Mouse (Mus musculus) heart, postnatal 0 days (tissue): ENCODE results near the gene Lfng.

Source experiments
- CTCF ChIP-seq: IDR thresholded peaks from 2 replicates; pipeline ENCODE4 v1.5.1; 2016; ENCODE audit warnings: antibody characterized with exemption, control low read depth, low read depth
- EP300 ChIP-seq: IDR thresholded peaks from 2 replicates; pipeline ENCODE4 v1.6.1; 2016; ENCODE audit warnings: antibody characterized with exemption, low read depth

DNA sequence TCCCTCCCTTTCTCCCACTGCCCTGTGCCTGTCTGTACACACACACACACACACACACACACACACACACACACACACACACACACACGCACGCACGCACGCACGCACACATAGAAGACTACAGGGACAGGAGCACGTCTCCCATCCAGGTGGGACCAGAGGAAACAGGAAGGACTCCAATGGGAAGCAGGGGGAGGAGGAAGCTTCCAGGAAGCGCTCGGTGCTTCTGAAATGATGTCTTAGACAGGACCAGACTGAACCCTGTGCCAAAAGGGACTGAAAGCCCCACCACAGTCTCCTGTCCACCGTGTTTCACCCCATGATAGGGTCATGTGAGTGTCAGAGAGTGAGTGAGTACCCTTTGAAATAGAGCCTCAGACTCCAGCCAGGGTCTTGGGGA is 44.5 kb upstream of the Lfng start:
- TF ChIP-seq CTCF: no peak
- TF ChIP-seq EP300: no peak
